In genomic region chr13:69236386-69236785, GRCm38 (mm10) we compare ENCODE assay signal across 24 mouse cellular contexts.
DNase-seq lines count a peak whose midpoint lies in the region; ATAC-seq and TF ChIP-seq lines count a peak whose summit lies in the region.
"Had no signal": no experiment of that assay in that cellular context is flagged by ENCODE, and none has a peak within 500 bp of the region (broad histone marks: within the 10 kb centered on the region; RNA-seq: fewer than 3 reads in every experiment).

No protein-coding gene starts in this region.

- peak; percentile 35 for ATAC-seq in lung, embryonic 14.5 days (ENCODE audit: insufficient read depth)
- ATAC-seq: midbrain, embryonic 15.5 days had no signal

- H3K4me1 ChIP-seq in lung, embryonic 14.5 days (ENCODE audit: insufficient read depth): no peaks in the 10 kb centered on the region
- H3K4me1 ChIP-seq: heart, embryonic 15.5 days; megakaryocyte, embryonic 14.5 days; midbrain, embryonic 15.5 days; stomach, embryonic 15.5 days had no signal

- TF ChIP-seq CTCF in lung, embryonic 14.5 days (IDR thresholded peaks at IDR 0.05; ENCODE audit: low read depth): no peak
- no peak for TF ChIP-seq CTCF in brain, embryonic 14.5 days (IDR thresholded peaks at IDR 0.05; ENCODE audit: borderline replicate concordance, extremely low read depth, insufficient read depth, insufficient read length)

- H3K27me3 ChIP-seq in lung, embryonic 14.5 days (ENCODE audit: insufficient read depth, low read length): no peaks in the 10 kb centered on the region
- H3K27me3 ChIP-seq: heart, embryonic 15.5 days; megakaryocyte, embryonic 14.5 days; midbrain, embryonic 15.5 days; stomach, embryonic 15.5 days had no signal

- H3K36me3 ChIP-seq in lung, embryonic 14.5 days (ENCODE audit: insufficient read depth): no peaks in the 10 kb centered on the region
- H3K36me3 ChIP-seq: heart, embryonic 15.5 days; midbrain, embryonic 15.5 days; stomach, embryonic 15.5 days had no signal

- peak; percentile 74 for DNase-seq in lung, embryonic 14.5 days
- DNase-seq in lung, postnatal 36 days: no peak
- DNase-seq in MN1 (ENCODE audit: low spot score): peak; percentile 64
- peak; percentile 80 for DNase-seq in brain, embryonic 14.5 days (ENCODE audit: low read depth)
- peak; percentile 46 for DNase-seq in layer of hippocampus, adult 9-11 months
- no peak for DNase-seq in urinary bladder, postnatal 4 days (ENCODE audit: low spot score in 2 of 2)
- no peak for DNase-seq in cerebellum, postnatal 14 days
- DNase-seq in ovary, postnatal 36 days (ENCODE audit: low spot score): no peak
- DNase-seq: adrenal gland, postnatal 25 days; cerebellum, adult 2 months; gastrocnemius, postnatal 14 days; heart, adult 2 months; kidney, adult 11 months; left cerebral cortex, postnatal 4 days; liver; right cerebral cortex, postnatal 25 days; thymus, adult 18-20 months; thymus, postnatal 4 days had no signal

- TF ChIP-seq POLR2A in brain, embryonic 14.5 days (IDR thresholded peaks at IDR 0.05; ENCODE audit: borderline replicate concordance, extremely low read depth, insufficient read depth, insufficient read length, poor library complexity, severe bottlenecking): no peak

- H3K9ac ChIP-seq in lung, embryonic 14.5 days: no peak overlapping the region
- H3K9ac ChIP-seq: heart, embryonic 15.5 days; midbrain, embryonic 15.5 days; stomach, embryonic 15.5 days had no signal

- WGBS in lung, embryonic 14.5 days: 51% methylated on average over 5 of the region's 5 CpGs

- no peaks in the 10 kb centered on the region for H3K9me3 ChIP-seq in lung, embryonic 14.5 days (ENCODE audit: low read depth, low read length)
- H3K9me3 ChIP-seq: heart, embryonic 15.5 days; midbrain, embryonic 15.5 days; stomach, embryonic 15.5 days had no signal

- no peak overlapping the region for H3K4me2 ChIP-seq in lung, embryonic 14.5 days
- H3K4me2 ChIP-seq: heart, embryonic 15.5 days; midbrain, embryonic 15.5 days; stomach, embryonic 15.5 days had no signal

- no peak overlapping the region for H3K4me3 ChIP-seq in lung, embryonic 14.5 days (ENCODE audit: low read depth, low read length)
- H3K4me3 ChIP-seq: heart, adult 2 months; heart, embryonic 15.5 days; left cerebral cortex, adult 2 months; megakaryocyte, embryonic 14.5 days; midbrain, embryonic 15.5 days; stomach, embryonic 15.5 days had no signal

- H3K27ac ChIP-seq in lung, embryonic 14.5 days (ENCODE audit: low read depth): no peak overlapping the region
- H3K27ac ChIP-seq: heart, adult 2 months; heart, embryonic 15.5 days; kidney, postnatal 0 days; left cerebral cortex, adult 2 months; midbrain, embryonic 15.5 days; stomach, embryonic 15.5 days had no signal

Comparison
In these comparisons a context has a peak if more than half of its experiments do, and no peak if none do; other contexts are left out.
1. DNase-seq: peak in lung, embryonic 14.5 days (single experiment), MN1 (single experiment), brain, embryonic 14.5 days (single experiment) and layer of hippocampus, adult 9-11 months (single experiment); none in lung, postnatal 36 days (single experiment), urinary bladder, postnatal 4 days (0 of 2), cerebellum, postnatal 14 days (0 of 2) and ovary, postnatal 36 days (single experiment).